ENCODE assay signal across 7 mouse cellular contexts in genomic region chr10:5923096-5923495, GRCm38 (mm10). TPM values are rescaled to one million over a fixed set of nuclear protein-coding genes. Genes with fewer than 3 reads are reported as not detected.
A peak's percentile ranks its signal among the peaks of the same experiment; 100 is the strongest.
DNase-seq lines count a peak whose midpoint lies in the region.

No protein-coding gene starts in this region.

- intact Hi-C loops in left cerebral cortex, postnatal 25 days (cut with DNase I) = loop anchor here (5.0 kb wide), 2 partner anchors 56 to 71 kb away; no protein-coding TSS in a partner anchor

- DNase-seq in layer of hippocampus, adult 11-12 months (ENCODE audit: low spot score) = peak; percentile 19
- no peak for DNase-seq in layer of hippocampus, adult 9-10 months (ENCODE audit: low spot score)
- DNase-seq in embryo, embryonic 9.5 days (ENCODE audit: extremely low spot score) = peak; percentile 2
- DNase-seq in left cerebral cortex, postnatal 25 days (ENCODE audit: low spot score in 2 of 2) = peak; percentile 22 to 65
- DNase-seq in right cerebral cortex, postnatal 10 days (ENCODE audit: low spot score in 2 of 2) = peak; percentile 46 to 62
- DNase-seq in liver = no peak
- DNase-seq in kidney, adult 11 months = no peak

RNA-seq across cellular contexts. Expression of gene Rgs17, which starts 0.9 kb away (rescaled TPM):
- total RNA-seq in left cerebral cortex, postnatal 25 days (2021) = 10 to 100 TPM; 72.5 to 77.4 TPM

Comparison
In these comparisons a context has a peak if more than half of its experiments do, and no peak if none do; other contexts are left out.
1. DNase-seq: peak in layer of hippocampus, adult 11-12 months (single experiment), embryo, embryonic 9.5 days (single experiment), left cerebral cortex, postnatal 25 days (2 of 2) and right cerebral cortex, postnatal 10 days (2 of 2); none in layer of hippocampus, adult 9-10 months (single experiment), liver (single experiment) and kidney, adult 11 months (single experiment).